Mouse (Mus musculus): ENCODE measurements around the gene Isg15.

GRCm38 (mm10) chr4:156228393-156229024, 27.9 kb upstream of the Isg15 start:
- TF ChIP-seq CTCF (IDR thresholded peaks at IDR 0.05; ENCODE audit: low read depth), result no peak
- TF ChIP-seq EP300 (IDR thresholded peaks at IDR 0.05; ENCODE audit: low read depth), result no peak
